Comparison of ENCODE assay signal across 8 mouse cellular contexts in the genomic region with DNA sequence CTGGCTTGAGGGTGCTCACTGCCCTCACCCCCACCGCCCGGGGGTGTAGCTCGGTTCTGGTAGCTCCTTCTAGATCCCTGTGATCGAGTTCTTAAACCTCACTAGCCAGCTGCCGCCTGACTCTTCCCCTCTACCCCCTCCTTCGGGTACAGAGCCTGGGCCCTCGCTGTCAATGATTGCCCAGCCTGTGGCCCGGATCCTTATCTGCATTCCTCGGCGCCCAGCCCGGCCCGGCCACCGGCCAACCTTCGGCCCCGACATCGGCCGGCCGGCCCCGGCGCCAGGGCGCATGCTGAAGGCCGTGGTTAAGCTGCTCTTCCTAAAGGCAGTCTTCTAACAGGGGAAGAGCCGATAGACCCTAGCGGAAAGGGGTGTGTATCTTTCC. TPM values are rescaled to one million over a fixed set of nuclear protein-coding genes. Genes with fewer than 3 reads are reported as not detected.
DNase-seq lines count a peak whose midpoint lies in the region; ATAC-seq and TF ChIP-seq lines count a peak whose summit lies in the region.

No protein-coding gene starts in this region.

- H3K9me3 ChIP-seq in midbrain, embryonic 11.5 days (ENCODE audit: control insufficient read depth, low read length) = no peaks in the 10 kb centered on the region
- H3K9me3 ChIP-seq in midbrain, embryonic 14.5 days (ENCODE audit: control insufficient read depth, low read length) = no peaks in the 10 kb centered on the region
- no peaks in the 10 kb centered on the region for H3K9me3 ChIP-seq in limb, embryonic 13.5 days
- no peaks in the 10 kb centered on the region for H3K9me3 ChIP-seq in neural tube, embryonic 13.5 days

- TF ChIP-seq CTCF in layer of hippocampus, adult 2 months (conservative IDR thresholded peaks at IDR 0.05) = no peak

- H3K27ac ChIP-seq in midbrain, embryonic 11.5 days (ENCODE audit: low read depth, low read length) = no peak overlapping the region
- H3K27ac ChIP-seq in midbrain, embryonic 14.5 days (replicated peaks; ENCODE audit: low read depth, low read length) = no peak overlapping the region
- H3K27ac ChIP-seq in limb, embryonic 13.5 days = no peak overlapping the region
- no peak overlapping the region for H3K27ac ChIP-seq in neural tube, embryonic 13.5 days (replicated peaks)
- no peak overlapping the region for H3K27ac ChIP-seq in layer of hippocampus, adult 2 months

- H3K9ac ChIP-seq in midbrain, embryonic 11.5 days (ENCODE audit: low read length) = no peak overlapping the region
- no peak overlapping the region for H3K9ac ChIP-seq in midbrain, embryonic 14.5 days (replicated peaks; ENCODE audit: low read length)
- peak overlapping the region; percentile 61; the same call in 1 of the 2 replicates for H3K9ac ChIP-seq in limb, embryonic 13.5 days
- H3K9ac ChIP-seq in neural tube, embryonic 13.5 days = no peak overlapping the region

- intact Hi-C loops in heart, postnatal 36 days (cut with DNase I) = loop anchor here (1.0 kb wide), 1 partner anchor 68 kb away; no protein-coding TSS in a partner anchor

- 3% methylated on average over 24 of the region's 24 CpGs for WGBS in midbrain, embryonic 11.5 days
- 4% methylated on average over 24 of the region's 24 CpGs for WGBS in midbrain, embryonic 14.5 days
- 3% methylated on average over 24 of the region's 24 CpGs for WGBS in limb, embryonic 13.5 days
- WGBS in neural tube, embryonic 13.5 days = 4% methylated on average over 24 of the region's 24 CpGs

- ATAC-seq in midbrain, embryonic 11.5 days (ENCODE audit: low FRiP score) = no peak
- ATAC-seq in midbrain, embryonic 14.5 days (ENCODE audit: low FRiP score, low TSS enrichment) = no peak; the same call in 1 of the 2 replicates
- no peak for ATAC-seq in limb, embryonic 13.5 days (ENCODE audit: low FRiP score, low read depth)
- 0 out of 2 replicates have a peak, but pooled peaks have one; percentile 8 for ATAC-seq in neural tube, embryonic 13.5 days (ENCODE audit: low read depth)

- DNase-seq in midbrain, embryonic 11.5 days (ENCODE audit: low spot score, missing footprints) = peak; percentile 88
- no peak for DNase-seq in midbrain, embryonic 14.5 days
- peak; percentile 54 to 63 for DNase-seq in heart, postnatal 36 days
- DNase-seq in B cell, adult 2 months = no peak
- DNase-seq in layer of hippocampus, postnatal 25 days (ENCODE audit: extremely low spot score in 1 of 2, low spot score in 1 of 2) = no peak
- DNase-seq in layer of hippocampus, adult 2 months (ENCODE audit: low spot score in 2 of 2) = no peak

- peaks cover 16% of the 10 kb centered on the region for H3K4me1 ChIP-seq in midbrain, embryonic 11.5 days (ENCODE audit: control insufficient read depth, insufficient read depth, low read length)
- H3K4me1 ChIP-seq in midbrain, embryonic 14.5 days (ENCODE audit: control insufficient read depth, insufficient read depth, low read length) = peaks cover 15% of the 10 kb centered on the region; the same call in 1 of the 2 replicates
- peaks cover 28% of the 10 kb centered on the region for H3K4me1 ChIP-seq in limb, embryonic 13.5 days
- H3K4me1 ChIP-seq in neural tube, embryonic 13.5 days (replicated peaks) = peaks cover 42% of the 10 kb centered on the region

- H3K4me3 ChIP-seq in midbrain, embryonic 11.5 days (ENCODE audit: low read depth, low read length) = no peak overlapping the region
- H3K4me3 ChIP-seq in midbrain, embryonic 14.5 days (replicated peaks; ENCODE audit: low read depth, low read length) = no peak overlapping the region
- H3K4me3 ChIP-seq in limb, embryonic 13.5 days = peak overlapping the region; percentile 47
- no peak overlapping the region for H3K4me3 ChIP-seq in neural tube, embryonic 13.5 days
- no peak overlapping the region for H3K4me3 ChIP-seq in layer of hippocampus, adult 2 months

- peaks cover 79% of the 10 kb centered on the region for H3K27me3 ChIP-seq in midbrain, embryonic 11.5 days (ENCODE audit: control insufficient read depth, insufficient read depth, low read length)
- peaks cover 85% of the 10 kb centered on the region for H3K27me3 ChIP-seq in midbrain, embryonic 14.5 days (ENCODE audit: control insufficient read depth, insufficient read depth, low read length)
- H3K27me3 ChIP-seq in limb, embryonic 13.5 days = peaks cover 100% of the 10 kb centered on the region
- H3K27me3 ChIP-seq in neural tube, embryonic 13.5 days = peaks cover 100% of the 10 kb centered on the region

- no peaks in the 10 kb centered on the region for H3K36me3 ChIP-seq in midbrain, embryonic 11.5 days (ENCODE audit: control insufficient read depth, insufficient read depth, low read length)
- H3K36me3 ChIP-seq in midbrain, embryonic 14.5 days (ENCODE audit: control insufficient read depth, insufficient read depth, low read length) = no peaks in the 10 kb centered on the region
- H3K36me3 ChIP-seq in limb, embryonic 13.5 days = no peaks in the 10 kb centered on the region
- no peaks in the 10 kb centered on the region for H3K36me3 ChIP-seq in neural tube, embryonic 13.5 days

- no peak overlapping the region for H3K4me2 ChIP-seq in midbrain, embryonic 11.5 days
- no peak overlapping the region; the same call in 1 of the 2 replicates for H3K4me2 ChIP-seq in midbrain, embryonic 14.5 days (ENCODE audit: low read length)
- peak overlapping the region; percentile 76 for H3K4me2 ChIP-seq in limb, embryonic 13.5 days (replicated peaks)
- no peak overlapping the region for H3K4me2 ChIP-seq in neural tube, embryonic 13.5 days

RNA-seq across cellular contexts. Expression of a gene that starts 1.8 kb away (rescaled TPM):
- polyA plus RNA-seq in midbrain, embryonic 11.5 days (2014; fragmentation: Nextera tagmentation; extraction: Ambion mirVana) = 0.22 TPM in 1 of 2 replicates, not detected in the other
- polyA plus RNA-seq in midbrain, embryonic 14.5 days (2014; fragmentation: Nextera tagmentation; extraction: Ambion mirVana) = 0.16 TPM in 1 of 2 replicates, not detected in the other
- under 1 TPM in 1 of 2 experiments, not detected in 1; 0.14 TPM for total RNA-seq in heart, postnatal 36 days (2021)
- 8.4 and 8.6 TPM in 2 replicates for polyA plus RNA-seq in limb, embryonic 13.5 days (2015; fragmentation: Nextera tagmentation; extraction: Ambion mirVana)
- polyA plus RNA-seq in neural tube, embryonic 13.5 days (2015; fragmentation: Nextera tagmentation; extraction: Ambion mirVana) = 0.26 and 0.29 TPM in 2 replicates
- under 1 TPM; 0.10 to 0.38 TPM for total RNA-seq in layer of hippocampus, postnatal 25 days (2021)
- total RNA-seq in layer of hippocampus, adult 2 months (2021) = under 1 TPM; 0.23 to 0.27 TPM

RNA-seq across cellular contexts. Expression of a gene that starts 14.3 kb away (rescaled TPM):
- polyA plus RNA-seq in midbrain, embryonic 11.5 days (2014; fragmentation: Nextera tagmentation; extraction: Ambion mirVana) = 0.03 and 0.04 TPM in 2 replicates
- 0.13 and 0.34 TPM in 2 replicates for polyA plus RNA-seq in midbrain, embryonic 14.5 days (2014; fragmentation: Nextera tagmentation; extraction: Ambion mirVana)
- total RNA-seq in heart, postnatal 36 days (2021) = not detected
- polyA plus RNA-seq in limb, embryonic 13.5 days (2015; fragmentation: Nextera tagmentation; extraction: Ambion mirVana) = not detected in 2 replicates
- 0.04 and 0.14 TPM in 2 replicates for polyA plus RNA-seq in neural tube, embryonic 13.5 days (2015; fragmentation: Nextera tagmentation; extraction: Ambion mirVana)
- 1 to 10 TPM; 1.2 to 2.3 TPM for total RNA-seq in layer of hippocampus, postnatal 25 days (2021)
- 1 to 10 TPM; 2.4 to 2.7 TPM for total RNA-seq in layer of hippocampus, adult 2 months (2021)

RNA-seq across cellular contexts. Expression of a gene that starts 56.7 kb away (rescaled TPM):
- polyA plus RNA-seq in midbrain, embryonic 11.5 days (2014; fragmentation: Nextera tagmentation; extraction: Ambion mirVana) = 0.19 TPM in 1 of 2 replicates, not detected in the other
- polyA plus RNA-seq in midbrain, embryonic 14.5 days (2014; fragmentation: Nextera tagmentation; extraction: Ambion mirVana) = 0.77 TPM in 1 of 2 replicates, not detected in the other
- not detected for total RNA-seq in heart, postnatal 36 days (2021)
- not detected in 2 replicates for polyA plus RNA-seq in limb, embryonic 13.5 days (2015; fragmentation: Nextera tagmentation; extraction: Ambion mirVana)
- polyA plus RNA-seq in neural tube, embryonic 13.5 days (2015; fragmentation: Nextera tagmentation; extraction: Ambion mirVana) = 0.85 TPM in 1 of 2 replicates, not detected in the other
- under 1 TPM in 1 of 2 experiments, not detected in 1; 0.39 TPM for total RNA-seq in layer of hippocampus, postnatal 25 days (2021)
- total RNA-seq in layer of hippocampus, adult 2 months (2021) = not detected

Comparison
In these comparisons a context has a peak if more than half of its experiments do, and no peak if none do; other contexts are left out.
1. DNase-seq: peak in midbrain, embryonic 11.5 days (single experiment) and heart, postnatal 36 days (2 of 2); none in midbrain, embryonic 14.5 days (single experiment), B cell, adult 2 months (0 of 2), layer of hippocampus, postnatal 25 days (0 of 2) and layer of hippocampus, adult 2 months (0 of 2).